Mouse (Mus musculus): ENCODE results near the gene Dlgap3. TPM values are rescaled to one million over a fixed set of nuclear protein-coding genes. Genes with fewer than 3 reads are reported as not detected.

Dlgap3 gene
- polyA plus RNA-seq, 2 experiments = 1.1 to 1.4 TPM

- Histone ChIP-seq H3K9ac (ENCODE audit: low read depth, low read length, severe bottlenecking) (no peak overlapping the region), H3K4me1 (ENCODE audit: control insufficient read depth, insufficient read depth, low read length) (no peaks in the 10 kb centered on the region), H3K27ac (replicated peaks; ENCODE audit: low read depth, low read length) (no peak overlapping the region), H3K9me3 (ENCODE audit: control insufficient read depth, low read length) (no peaks in the 10 kb centered on the region), H3K4me2 (replicated peaks; ENCODE audit: low read depth, low read length, severe bottlenecking) (no peak overlapping the region), H3K4me3 (replicated peaks; ENCODE audit: low read length) (no peak overlapping the region), H3K36me3 (ENCODE audit: control insufficient read depth, insufficient read depth, low read length) (no peaks in the 10 kb centered on the region), H3K27me3 (ENCODE audit: control insufficient read depth, insufficient read depth, low read length) (peaks cover 19% of the 10 kb centered on the region; the same call in 1 of the 2 replicates)
- DNase-seq (ENCODE audit: low spot score) (no peak), ATAC-seq (ENCODE audit: low FRiP score, low read depth) (no peak)
- TF ChIP-seq POLR2A (IDR thresholded peaks at IDR 0.05; ENCODE audit: borderline replicate concordance, extremely low read depth, insufficient read depth, insufficient read length) = no peak
- WGBS = 64% methylated on average over 8 of the region's 8 CpGs
These were observed 5.1 kb upstream of the Dlgap3 start for GRCm38 (mm10) chr4:127163926-127164325.

- H3K36me3 ChIP-seq (ENCODE audit: control insufficient read depth, insufficient read depth, low read length) = no peaks in the 10 kb centered on the region
- WGBS = 73% methylated on average over 5 of the region's 5 CpGs
- peaks cover 42% of the 10 kb centered on the region for H3K27me3 ChIP-seq (ENCODE audit: control insufficient read depth, insufficient read depth, low read length)
- peaks cover 5% of the 10 kb centered on the region for H3K4me1 ChIP-seq (ENCODE audit: control insufficient read depth, insufficient read depth, low read length)
- ATAC-seq (ENCODE audit: low FRiP score, low read depth) (no peak), DNase-seq (ENCODE audit: low spot score) (no peak)
- no peak overlapping the region for H3K4me2 ChIP-seq (replicated peaks; ENCODE audit: low read depth, low read length, severe bottlenecking)
- no peaks in the 10 kb centered on the region for H3K9me3 ChIP-seq (ENCODE audit: control insufficient read depth, low read length)
- no peak for TF ChIP-seq POLR2A (IDR thresholded peaks at IDR 0.05; ENCODE audit: borderline replicate concordance, extremely low read depth, insufficient read depth, insufficient read length)
- H3K9ac ChIP-seq (ENCODE audit: low read depth, low read length, severe bottlenecking) = no peak overlapping the region
- no peak overlapping the region for H3K27ac ChIP-seq (replicated peaks; ENCODE audit: low read depth, low read length)
- H3K4me3 ChIP-seq (replicated peaks; ENCODE audit: low read length) = no peak overlapping the region
These were observed 1.9 kb upstream of the Dlgap3 start for GRCm38 (mm10) chr4:127167096-127167495.

GRCm38 (mm10) chr4:127167731-127168130 lies 1.3 kb upstream of the Dlgap3 start:
- Histone ChIP-seq H3K4me1 (ENCODE audit: control insufficient read depth, insufficient read depth, low read length) (peaks cover 5% of the 10 kb centered on the region), H3K4me2 (replicated peaks; ENCODE audit: low read depth, low read length, severe bottlenecking) (peak overlapping the region; percentile 100), H3K27me3 (ENCODE audit: control insufficient read depth, insufficient read depth, low read length) (peaks cover 42% of the 10 kb centered on the region), H3K9ac (ENCODE audit: low read depth, low read length, severe bottlenecking) (no peak overlapping the region), H3K4me3 (replicated peaks; ENCODE audit: low read length) (peak overlapping the region; percentile 61; the same call in 1 of the 2 replicates), H3K27ac (replicated peaks; ENCODE audit: low read depth, low read length) (no peak overlapping the region), H3K9me3 (ENCODE audit: control insufficient read depth, low read length) (no peaks in the 10 kb centered on the region), H3K36me3 (ENCODE audit: control insufficient read depth, insufficient read depth, low read length) (no peaks in the 10 kb centered on the region)
- DNase-seq (ENCODE audit: low spot score) = no peak
- TF ChIP-seq POLR2A (IDR thresholded peaks at IDR 0.05; ENCODE audit: borderline replicate concordance, extremely low read depth, insufficient read depth, insufficient read length) = no peak
- WGBS = 15% methylated on average over 8 of the region's 8 CpGs
- ATAC-seq (ENCODE audit: low FRiP score, low read depth) = no peak

- peaks cover 42% of the 10 kb centered on the region for H3K27me3 ChIP-seq (ENCODE audit: control insufficient read depth, insufficient read depth, low read length)
- WGBS = under 1% methylated on average over 30 of the region's 39 CpGs
These were observed 642 bp upstream of the Dlgap3 start for GRCm38 (mm10) chr4:127168211-127168913.

GRCm38 (mm10) chr4:127169346-127170221 lies 580 bp downstream of the Dlgap3 start:
- TF ChIP-seq POLR2A (IDR thresholded peaks at IDR 0.05; ENCODE audit: borderline replicate concordance, extremely low read depth, insufficient read depth, insufficient read length) = no peak
- Histone ChIP-seq H3K9ac (ENCODE audit: low read depth, low read length, severe bottlenecking) (peak overlapping the region; percentile 52), H3K4me1 (ENCODE audit: control insufficient read depth, insufficient read depth, low read length) (peaks cover 5% of the 10 kb centered on the region), H3K4me3 (replicated peaks; ENCODE audit: low read length) (peak overlapping the region; percentile 61), H3K4me2 (replicated peaks; ENCODE audit: low read depth, low read length, severe bottlenecking) (peak overlapping the region; percentile 100), H3K27ac (replicated peaks; ENCODE audit: low read depth, low read length) (no peak overlapping the region), H3K27me3 (ENCODE audit: control insufficient read depth, insufficient read depth, low read length) (peaks cover 42% of the 10 kb centered on the region), H3K9me3 (ENCODE audit: control insufficient read depth, low read length) (no peaks in the 10 kb centered on the region), H3K36me3 (ENCODE audit: control insufficient read depth, insufficient read depth, low read length) (no peaks in the 10 kb centered on the region)
- DNase-seq (ENCODE audit: low spot score) = no peak
- WGBS = 5% methylated on average over 29 of the region's 51 CpGs
- ATAC-seq (ENCODE audit: low FRiP score, low read depth) = peak; percentile 24; the same call in 1 of the 2 replicates

More at GRCm38 (mm10) chr4:127168211-127168913, 642 bp upstream of the Dlgap3 start:
- peaks cover 5% of the 10 kb centered on the region for H3K4me1 ChIP-seq (ENCODE audit: control insufficient read depth, insufficient read depth, low read length)
- H3K9me3 ChIP-seq (ENCODE audit: control insufficient read depth, low read length) = no peaks in the 10 kb centered on the region
- H3K27ac ChIP-seq (replicated peaks; ENCODE audit: low read depth, low read length) = no peak overlapping the region
- peak; percentile 11 for DNase-seq (ENCODE audit: low spot score)
- no peaks in the 10 kb centered on the region for H3K36me3 ChIP-seq (ENCODE audit: control insufficient read depth, insufficient read depth, low read length)
- peak overlapping the region; percentile 100 for H3K4me2 ChIP-seq (replicated peaks; ENCODE audit: low read depth, low read length, severe bottlenecking)
- H3K4me3 ChIP-seq (replicated peaks; ENCODE audit: low read length) = peak overlapping the region; percentile 61
- peak overlapping the region; percentile 52 for H3K9ac ChIP-seq (ENCODE audit: low read depth, low read length, severe bottlenecking)
- peak; percentile 48 for ATAC-seq (ENCODE audit: low FRiP score, low read depth)
- no peak for TF ChIP-seq POLR2A (IDR thresholded peaks at IDR 0.05; ENCODE audit: borderline replicate concordance, extremely low read depth, insufficient read depth, insufficient read length)
